In the genomic region with DNA sequence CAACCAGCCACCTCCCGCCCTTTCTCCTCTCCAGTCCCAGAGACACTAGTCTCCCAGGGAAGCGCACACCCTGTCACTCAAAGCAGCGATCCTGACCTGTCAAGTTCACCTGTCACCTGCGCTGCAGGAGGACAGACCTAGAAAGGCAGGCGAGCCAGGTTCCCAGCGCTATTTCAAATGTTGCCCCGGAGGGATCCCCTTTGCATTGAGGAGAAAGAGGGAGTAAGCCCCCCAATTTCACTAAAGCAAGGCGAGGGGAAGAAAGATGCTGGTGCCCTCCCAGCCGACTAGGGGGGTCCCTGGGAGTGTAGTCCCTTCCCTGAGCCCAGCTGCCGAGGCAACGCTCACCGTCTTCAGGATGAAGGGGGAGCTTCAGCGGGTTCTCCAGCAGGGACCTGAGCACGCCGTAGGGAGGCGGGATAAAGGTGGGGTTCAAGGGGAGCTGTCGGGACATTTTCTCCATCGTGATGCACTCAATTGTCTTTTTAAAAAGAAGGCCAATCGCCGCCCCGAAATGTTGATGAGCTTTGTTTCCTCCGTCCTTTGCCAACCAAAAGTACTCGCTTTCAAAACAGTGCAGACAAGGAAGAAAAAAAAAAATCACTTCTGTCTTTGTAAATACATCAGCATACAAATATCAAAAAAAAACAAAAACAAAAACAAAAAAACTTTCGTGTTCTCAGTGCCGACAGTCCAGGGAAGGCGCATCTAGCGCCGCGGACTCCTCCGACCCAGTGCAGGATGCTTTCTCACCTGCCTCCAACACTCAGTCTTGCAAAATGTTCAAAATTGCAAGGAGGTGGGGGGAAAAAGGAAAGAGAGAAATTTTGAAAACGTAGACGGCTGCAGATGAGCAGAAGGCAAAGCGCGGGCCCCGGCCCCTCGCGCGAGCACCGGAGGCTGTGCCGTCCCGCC, we compare ENCODE assay signal across 8 mouse cellular contexts. TPM values are rescaled to one million over a fixed set of nuclear protein-coding genes. Genes with fewer than 3 reads are reported as not detected.
DNase-seq lines count a peak whose midpoint lies in the region; ATAC-seq and TF ChIP-seq lines count a peak whose summit lies in the region.

No protein-coding gene starts in this region.

- H3K79me2 ChIP-seq in myocyte (ENCODE audit: control insufficient read depth, insufficient read depth): no peaks in the 10 kb centered on the region

- peak overlapping the region; percentile 60 for H3K9ac ChIP-seq in forebrain, embryonic 14.5 days (ENCODE audit: low read length)
- peak overlapping the region; percentile 44 for H3K9ac ChIP-seq in kidney, embryonic 15.5 days

- WGBS in forebrain, embryonic 14.5 days: under 1% methylated on average over 41 of the region's 41 CpGs
- WGBS in kidney, embryonic 15.5 days: under 1% methylated on average over 41 of the region's 41 CpGs

- ATAC-seq in forebrain, embryonic 14.5 days: peak; percentile 71
- ATAC-seq in kidney, embryonic 15.5 days (replicated peaks; ENCODE audit: low FRiP score): peak; percentile 52
- ATAC-seq in megakaryocyte-erythroid progenitor cell, adult 5-6 weeks (replicated peaks; ENCODE audit: low FRiP score, low TSS enrichment, poor library complexity, severe bottlenecking): no peak

- no peak for TF ChIP-seq CTCF in gastrocnemius, adult 2 months (IDR thresholded peaks at IDR 0.05)

- peaks cover 11% of the 10 kb centered on the region; the same call in 1 of the 2 replicates for H3K4me1 ChIP-seq in forebrain, embryonic 14.5 days (ENCODE audit: control insufficient read depth, insufficient read depth, low read length)
- H3K4me1 ChIP-seq in kidney, embryonic 15.5 days: peaks cover 41% of the 10 kb centered on the region

- peak overlapping the region; percentile 81 for H3K4me2 ChIP-seq in forebrain, embryonic 14.5 days (ENCODE audit: low read length)
- peak overlapping the region; percentile 98 for H3K4me2 ChIP-seq in kidney, embryonic 15.5 days
- H3K4me2 ChIP-seq in myocyte (ENCODE audit: low read depth): peak overlapping the region; percentile 88

- no peaks in the 10 kb centered on the region for H3K9me3 ChIP-seq in forebrain, embryonic 14.5 days (replicated peaks; ENCODE audit: control insufficient read depth, low read length)
- H3K9me3 ChIP-seq in kidney, embryonic 15.5 days (replicated peaks): no peaks in the 10 kb centered on the region

- TF ChIP-seq POLR2A in myocyte (IDR thresholded peaks at IDR 0.05; ENCODE audit: insufficient read length, low read depth): no peak

- intact Hi-C loops in gastrocnemius, adult 2 months (cut with DNase I): loop anchor here (1.0 to 2.0 kb wide), 3 partner anchors 27 to 73 kb away; no protein-coding TSS in a partner anchor

- H3K4me3 ChIP-seq in gastrocnemius, adult 2 months: peak overlapping the region; percentile 77
- peak overlapping the region; percentile 39 for H3K4me3 ChIP-seq in forebrain, embryonic 14.5 days (ENCODE audit: low read depth, low read length)
- H3K4me3 ChIP-seq in kidney, embryonic 15.5 days (replicated peaks): peak overlapping the region; percentile 58
- no peak overlapping the region for H3K4me3 ChIP-seq in myocyte

- H3K27me3 ChIP-seq in forebrain, embryonic 14.5 days (replicated peaks; ENCODE audit: control insufficient read depth, insufficient read depth, low read length): peaks cover 38% of the 10 kb centered on the region
- peaks cover 42% of the 10 kb centered on the region for H3K27me3 ChIP-seq in kidney, embryonic 15.5 days
- H3K27me3 ChIP-seq in myocyte (ENCODE audit: control insufficient read depth, insufficient read depth, insufficient read length): peaks cover 32% of the 10 kb centered on the region

- peak; percentile 29 for DNase-seq in gastrocnemius, adult 2 months
- no peak for DNase-seq in gastrocnemius, postnatal 25 days
- DNase-seq in ES-CJ7 (ENCODE audit: low read depth, low spot score): peak; percentile 39
- DNase-seq in forebrain, embryonic 14.5 days (ENCODE audit: low spot score): peak; percentile 31
- no peak for DNase-seq in spleen, postnatal 10 days (ENCODE audit: low spot score in 2 of 2)

- peak overlapping the region; percentile 78 for H3K27ac ChIP-seq in gastrocnemius, adult 2 months
- H3K27ac ChIP-seq in forebrain, embryonic 14.5 days (ENCODE audit: low read depth, low read length): no peak overlapping the region; the same call in 1 of the 2 replicates
- H3K27ac ChIP-seq in kidney, embryonic 15.5 days: no peak overlapping the region

- no peak overlapping the region for H3ac ChIP-seq in myocyte (ENCODE audit: control insufficient read depth, insufficient read length)

- H3K36me3 ChIP-seq in forebrain, embryonic 14.5 days (ENCODE audit: control insufficient read depth, insufficient read depth, low read length): no peaks in the 10 kb centered on the region
- H3K36me3 ChIP-seq in kidney, embryonic 15.5 days: no peaks in the 10 kb centered on the region
- no peaks in the 10 kb centered on the region for H3K36me3 ChIP-seq in myocyte (ENCODE audit: control insufficient read depth, insufficient read depth)

TF ChIP-seq in myocyte, 11 proteins besides CTCF, POLR2A, EP300 and RAD21:
- TF ChIP-seq MYOD1 (IDR thresholded peaks at IDR 0.05; ENCODE audit: control insufficient read depth in 1 of 3, insufficient read length in 2 of 3, low read depth in 2 of 3): no peak
- TF ChIP-seq SRF (IDR thresholded peaks at IDR 0.05; ENCODE audit: control insufficient read depth, insufficient read length, low read depth): no peak
- no peak for TF ChIP-seq TCF3 (IDR thresholded peaks at IDR 0.05; ENCODE audit: insufficient read length, low read depth)
- TF ChIP-seq E2F4 (IDR thresholded peaks at IDR 0.05; ENCODE audit: insufficient read depth): no peak
- TF ChIP-seq USF1 (IDR thresholded peaks at IDR 0.05; ENCODE audit: low read depth): no peak
- no peak for TF ChIP-seq MAX (IDR thresholded peaks at IDR 0.05; ENCODE audit: low read depth)
- TF ChIP-seq TCF12 (IDR thresholded peaks at IDR 0.05; ENCODE audit: insufficient read depth, poor library complexity, severe bottlenecking): no peak

RNA-seq across cellular contexts. Expression of a gene that starts 0.5 kb away (rescaled TPM):
- total RNA-seq in gastrocnemius, adult 2 months (2021): 1 to 10 TPM; 3.7 to 8.3 TPM
- total RNA-seq in gastrocnemius, postnatal 25 days (2021): 1 to 10 TPM; 3.3 to 5.4 TPM
- polyA plus RNA-seq in forebrain, embryonic 14.5 days (2014; fragmentation: Nextera tagmentation; extraction: Ambion mirVana): 3.5 and 4.9 TPM in 2 replicates
- polyA plus RNA-seq in kidney, embryonic 15.5 days (2015; fragmentation: Nextera tagmentation; extraction: Ambion mirVana): 1.9 and 2.9 TPM in 2 replicates
- polyA plus RNA-seq in myocyte (2012; fragmentation: generic; extraction: Trizol): 0.02 TPM
- 0.70 and 4.8 TPM in 2 replicates for total RNA-seq in megakaryocyte-erythroid progenitor cell, adult 5-6 weeks (2014; fragmentation: Nextera tagmentation)
- 0.70 and 4.6 TPM in 2 replicates for total RNA-seq in megakaryocyte-erythroid progenitor cell, adult 5-6 weeks (2017)

Comparison
In these comparisons a context has a peak if more than half of its experiments do, and no peak if none do; other contexts are left out.
1. DNase-seq: peak in gastrocnemius, adult 2 months (single experiment), ES-CJ7 (single experiment) and forebrain, embryonic 14.5 days (single experiment); none in gastrocnemius, postnatal 25 days (single experiment) and spleen, postnatal 10 days (0 of 2).
2. Peak in every context shown above with its lines, with median percentiles within 50 percentile points of each other: H3K4me2 ChIP-seq.